Mouse (Mus musculus) brain, embryonic 14.5 days (tissue): Measurements from ENCODE around the gene Ifnar2.

Source experiments
- CTCF ChIP-seq: fragments of 200-500 bp; IDR thresholded peaks from 2 replicates; pipeline ENCODE4 v1.5.1; 2012; ENCODE audit warnings: inconsistent platforms, mild to moderate bottlenecking, moderate library complexity, borderline replicate concordance; ENCODE audit not compliant: insufficient read depth, insufficient read length; ENCODE audit errors: extremely low read depth
- POLR2A ChIP-seq: fragments of 200-500 bp; IDR thresholded peaks from 2 replicates; pipeline ENCODE4 v1.6.1; 2012; ENCODE audit warnings: mild to moderate bottlenecking, inconsistent platforms, borderline replicate concordance; ENCODE audit not compliant: poor library complexity, insufficient read depth, insufficient read length, severe bottlenecking; ENCODE audit errors: extremely low read depth

GRCm38 (mm10) chr16:91438081-91438480 is 65.5 kb downstream of the Ifnar2 start:
- no peak for TF ChIP-seq CTCF
- no peak for TF ChIP-seq POLR2A
